14 mouse cellular contexts compared by ENCODE assay signal in genomic region chr11:120136195-120136594, GRCm38 (mm10). TPM values are rescaled to one million over a fixed set of nuclear protein-coding genes. Genes with fewer than 3 reads are reported as not detected.
DNase-seq lines count a peak whose midpoint lies in the region; ATAC-seq and TF ChIP-seq lines count a peak whose summit lies in the region.
"Had no signal": no experiment of that assay in that cellular context is flagged by ENCODE, and none has a peak within 500 bp of the region (broad histone marks: within the 10 kb centered on the region; RNA-seq: fewer than 3 reads in every experiment).

No protein-coding gene starts in this region.

- 0 out of 2 replicates have a peak, but pooled peaks cover 3% of the 10 kb centered on the region for H3K79me2 ChIP-seq in heart, adult 2 months (replicated peaks; ENCODE audit: control insufficient read depth, insufficient read depth, low read length)

- ATAC-seq in heart, embryonic 14.5 days (ENCODE audit: insufficient number of reproducible peaks, insufficient read depth, low FRiP score, low read depth), result no peak
- no peak for ATAC-seq in lung, postnatal 0 days
- no peak for ATAC-seq in liver, embryonic 13.5 days (ENCODE audit: low read depth)
- ATAC-seq: forebrain, embryonic 16.5 days; midbrain, embryonic 13.5 days had no signal

- DNase-seq in heart, adult 2 months, result no peak
- no peak for DNase-seq in lung, postnatal 0 days (ENCODE audit: low spot score)
- DNase-seq in lung, postnatal 4 days, result no peak
- no peak for DNase-seq in liver, embryonic 13.5 days
- DNase-seq in cerebellum, adult 9-10 months, result no peak
- DNase-seq in layer of hippocampus, postnatal 14 days (ENCODE audit: low spot score in 2 of 2), result no peak
- DNase-seq: cerebellum, postnatal 36 days; gastrocnemius, postnatal 36 days; kidney, adult 9 months; thymus, postnatal 25 days had no signal

- no peaks in the 10 kb centered on the region for H3K9me3 ChIP-seq in heart, embryonic 14.5 days (ENCODE audit: control insufficient read depth, low read length)
- H3K9me3 ChIP-seq in lung, postnatal 0 days (ENCODE audit: low read length), result no peaks in the 10 kb centered on the region
- no peaks in the 10 kb centered on the region for H3K9me3 ChIP-seq in liver, embryonic 13.5 days (replicated peaks)
- H3K9me3 ChIP-seq: midbrain, embryonic 13.5 days; neural tube, embryonic 12.5 days had no signal

- WGBS in heart, embryonic 14.5 days, result 78% methylated on average over 8 of the region's 8 CpGs
- WGBS in heart, adult 2 months, result 59% methylated on average over 8 of the region's 8 CpGs
- WGBS in lung, postnatal 0 days, result 58% methylated on average over 8 of the region's 8 CpGs
- WGBS in liver, embryonic 13.5 days (ENCODE audit: insufficient replicate concordance), result 74% methylated on average over 8 of the region's 8 CpGs

- no peak overlapping the region for H3K4me3 ChIP-seq in heart, embryonic 14.5 days (ENCODE audit: control insufficient read depth in 1 of 2, insufficient read depth in 1 of 2, low read depth in 1 of 2, low read length in 2 of 2)
- no peak overlapping the region for H3K4me3 ChIP-seq in heart, adult 2 months
- no peak overlapping the region for H3K4me3 ChIP-seq in lung, postnatal 0 days (ENCODE audit: low read depth, low read length)
- no peak overlapping the region for H3K4me3 ChIP-seq in liver, embryonic 13.5 days (replicated peaks)
- H3K4me3 ChIP-seq: midbrain, embryonic 13.5 days; neural tube, embryonic 12.5 days had no signal

- H3K27me3 ChIP-seq in heart, embryonic 14.5 days (ENCODE audit: control insufficient read depth, insufficient read depth, low read length), result no peaks in the 10 kb centered on the region
- no peaks in the 10 kb centered on the region for H3K27me3 ChIP-seq in heart, adult 2 months (ENCODE audit: control insufficient read depth, insufficient read depth, low read length)
- H3K27me3 ChIP-seq in lung, postnatal 0 days (replicated peaks; ENCODE audit: insufficient read depth, low read length), result no peaks in the 10 kb centered on the region
- H3K27me3 ChIP-seq in liver, embryonic 13.5 days, result no peaks in the 10 kb centered on the region
- H3K27me3 ChIP-seq: midbrain, embryonic 13.5 days; neural tube, embryonic 12.5 days had no signal

- H3K36me3 ChIP-seq in heart, embryonic 14.5 days (ENCODE audit: control insufficient read depth, insufficient read depth, low read length), result peaks cover 51% of the 10 kb centered on the region
- H3K36me3 ChIP-seq in heart, adult 2 months (ENCODE audit: control insufficient read depth, insufficient read depth, low read length), result no peaks in the 10 kb centered on the region
- peaks cover 11% of the 10 kb centered on the region for H3K36me3 ChIP-seq in lung, postnatal 0 days (ENCODE audit: insufficient read depth, low read length)
- peaks cover 76% of the 10 kb centered on the region for H3K36me3 ChIP-seq in liver, embryonic 13.5 days

- peak overlapping the region; percentile 56 for H3K9ac ChIP-seq in heart, embryonic 14.5 days (ENCODE audit: low read length)
- H3K9ac ChIP-seq in heart, adult 2 months (ENCODE audit: low read depth, low read length), result no peak overlapping the region
- H3K9ac ChIP-seq in lung, postnatal 0 days (replicated peaks; ENCODE audit: low read depth), result no peak overlapping the region
- no peak overlapping the region for H3K9ac ChIP-seq in liver, embryonic 13.5 days
- H3K9ac ChIP-seq: midbrain, embryonic 13.5 days; neural tube, embryonic 12.5 days had no signal

- no peak for TF ChIP-seq POLR2A in heart, adult 2 months (IDR thresholded peaks at IDR 0.05; ENCODE audit: insufficient read depth, low read depth, low read length)

- no peak for TF ChIP-seq EP300 in heart, adult 2 months (IDR thresholded peaks at IDR 0.05; ENCODE audit: insufficient read depth, low read depth, low read length)
- no peak for TF ChIP-seq EP300 in lung, postnatal 0 days (IDR thresholded peaks at IDR 0.05)

- intact Hi-C loops in heart, adult 2 months (cut with DNase I), result no loop called here

- peak overlapping the region; percentile 91 to 92 for H3K27ac ChIP-seq in heart, embryonic 14.5 days (replicated peaks in 1 of 2; ENCODE audit: control insufficient read depth in 1 of 2, insufficient read depth in 1 of 2, low read depth in 2 of 2, low read length in 2 of 2)
- no peak overlapping the region; the same call in 1 of the 2 replicates for H3K27ac ChIP-seq in heart, adult 2 months
- H3K27ac ChIP-seq in lung, postnatal 0 days (ENCODE audit: low read length), result peak overlapping the region; percentile 78
- peak overlapping the region; percentile 73 for H3K27ac ChIP-seq in liver, embryonic 13.5 days
- H3K27ac ChIP-seq: midbrain, embryonic 13.5 days; neural tube, embryonic 12.5 days had no signal

- H3K4me2 ChIP-seq in heart, embryonic 14.5 days (ENCODE audit: low read length), result 0 out of 2 replicates have a peak overlapping the region, but pooled peaks have one; percentile 48
- no peak overlapping the region for H3K4me2 ChIP-seq in lung, postnatal 0 days (replicated peaks; ENCODE audit: low read depth, low read length)
- H3K4me2 ChIP-seq in liver, embryonic 13.5 days, result peak overlapping the region; percentile 51
- H3K4me2 ChIP-seq: midbrain, embryonic 13.5 days; neural tube, embryonic 12.5 days had no signal

- H3K4me1 ChIP-seq in heart, embryonic 14.5 days (ENCODE audit: control insufficient read depth in 2 of 2, insufficient read depth in 2 of 2, low read length in 2 of 2), result peaks cover 49 to 64% of the 10 kb centered on the region in 2 experiments
- H3K4me1 ChIP-seq in heart, adult 2 months (ENCODE audit: control insufficient read depth, insufficient read depth, low read length), result peaks cover 24% of the 10 kb centered on the region
- H3K4me1 ChIP-seq in lung, postnatal 0 days (ENCODE audit: insufficient read depth, low read depth, low read length), result no peaks in the 10 kb centered on the region; the same call in 1 of the 2 replicates
- peaks cover 66% of the 10 kb centered on the region for H3K4me1 ChIP-seq in liver, embryonic 13.5 days (replicated peaks)
- H3K4me1 ChIP-seq: neural tube, embryonic 12.5 days had no signal

- no peak for TF ChIP-seq CTCF in heart, adult 2 months (IDR thresholded peaks at IDR 0.05)
- no peak for TF ChIP-seq CTCF in lung, postnatal 0 days (IDR thresholded peaks at IDR 0.05)

RNA-seq across cellular contexts. Expression of gene Slc38a10, which starts 15.0 kb away (rescaled TPM):
- 68.8 and 74.1 TPM in 2 replicates for polyA plus RNA-seq in heart, embryonic 14.5 days (2014; fragmentation: Nextera tagmentation; extraction: Ambion mirVana)
- total RNA-seq in heart, adult 2 months (2021), result 10 to 100 TPM; 83.1 to 89.6 TPM
- polyA plus RNA-seq in heart, adult 2 months (2012; rRNA removed), result 84.5 and 128 TPM in 2 replicates
- polyA plus RNA-seq in lung, postnatal 0 days (2015; fragmentation: Nextera tagmentation; extraction: Ambion mirVana), result 66.6 and 69.4 TPM in 2 replicates
- 35.5 and 38.3 TPM in 2 replicates for polyA plus RNA-seq in liver, embryonic 13.5 days (2015; fragmentation: Nextera tagmentation; extraction: Ambion mirVana)
- 10 to 100 TPM; 94.1 to 94.8 TPM for total RNA-seq in layer of hippocampus, postnatal 14 days (2021)

RNA-seq across cellular contexts. Expression of gene Ndufaf8, which starts 37.5 kb away (rescaled TPM):
- polyA plus RNA-seq in heart, embryonic 14.5 days (2014; fragmentation: Nextera tagmentation; extraction: Ambion mirVana), result 119 and 121 TPM in 2 replicates
- total RNA-seq in heart, adult 2 months (2021), result 10 to 100 TPM; 82.7 to 93.9 TPM
- 35.5 and 51.0 TPM in 2 replicates for polyA plus RNA-seq in heart, adult 2 months (2012; rRNA removed)
- polyA plus RNA-seq in lung, postnatal 0 days (2015; fragmentation: Nextera tagmentation; extraction: Ambion mirVana), result 69.6 and 76.9 TPM in 2 replicates
- 46.5 and 52.1 TPM in 2 replicates for polyA plus RNA-seq in liver, embryonic 13.5 days (2015; fragmentation: Nextera tagmentation; extraction: Ambion mirVana)
- total RNA-seq in layer of hippocampus, postnatal 14 days (2021), result 10 to 100 TPM; 34.9 to 38.0 TPM

RNA-seq across cellular contexts. Expression of gene Tepsin, which starts 37.7 kb away (rescaled TPM):
- polyA plus RNA-seq in heart, embryonic 14.5 days (2014; fragmentation: Nextera tagmentation; extraction: Ambion mirVana), result 11.7 and 13.9 TPM in 2 replicates
- total RNA-seq in heart, adult 2 months (2021), result 1 to 10 TPM; 6.1 to 6.3 TPM
- 19.1 and 22.8 TPM in 2 replicates for polyA plus RNA-seq in heart, adult 2 months (2012; rRNA removed)
- 8.2 TPM in 2 replicates for polyA plus RNA-seq in lung, postnatal 0 days (2015; fragmentation: Nextera tagmentation; extraction: Ambion mirVana)
- polyA plus RNA-seq in liver, embryonic 13.5 days (2015; fragmentation: Nextera tagmentation; extraction: Ambion mirVana), result 5.2 and 6.9 TPM in 2 replicates
- 10 to 100 TPM; 17.2 to 18.0 TPM for total RNA-seq in layer of hippocampus, postnatal 14 days (2021)

RNA-seq across cellular contexts. Expression of gene Cep131, which starts 49.6 kb away (rescaled TPM):
- polyA plus RNA-seq in heart, embryonic 14.5 days (2014; fragmentation: Nextera tagmentation; extraction: Ambion mirVana), result 11.6 and 12.1 TPM in 2 replicates
- total RNA-seq in heart, adult 2 months (2021), result 10 to 100 TPM in 1 of 2 experiments, 1 to 10 TPM in 1; 9.3 to 10.7 TPM
- polyA plus RNA-seq in heart, adult 2 months (2012; rRNA removed), result 3.7 and 6.5 TPM in 2 replicates
- 7.6 and 9.6 TPM in 2 replicates for polyA plus RNA-seq in lung, postnatal 0 days (2015; fragmentation: Nextera tagmentation; extraction: Ambion mirVana)
- polyA plus RNA-seq in liver, embryonic 13.5 days (2015; fragmentation: Nextera tagmentation; extraction: Ambion mirVana), result 4.8 and 5.1 TPM in 2 replicates
- total RNA-seq in layer of hippocampus, postnatal 14 days (2021), result 10 to 100 TPM; 43.9 to 44.9 TPM
